Mouse (Mus musculus) spleen, adult 18-20 months (tissue): ENCODE measurements around the gene Irak3.

Source experiments
- DNase-seq, 2 experiments: peaks; one replicate each; pipeline ENCODE4 v3.0.0; 2022; ENCODE audit warnings: mixed read lengths in 2 of 2

Irak3 gene

GRCm38 (mm10) chr10:120092548-120092947 is 109.4 kb downstream of the Irak3 start:
- no peak for DNase-seq
